Mouse (Mus musculus): Measurements from ENCODE around the gene Asap3. TPM values are rescaled to one million over a fixed set of nuclear protein-coding genes. Genes with fewer than 3 reads are reported as not detected.
A peak's percentile ranks its signal among the peaks of the same experiment; 100 is the strongest.

The Asap3 gene
- polyA plus RNA-seq (2012; rRNA removed) (1.1 and 1.2 TPM in 2 replicates), polyA plus RNA-seq (2014; fragmentation: Nextera tagmentation; extraction: Ambion mirVana) (0.66 and 0.85 TPM in 2 replicates)

DNA sequence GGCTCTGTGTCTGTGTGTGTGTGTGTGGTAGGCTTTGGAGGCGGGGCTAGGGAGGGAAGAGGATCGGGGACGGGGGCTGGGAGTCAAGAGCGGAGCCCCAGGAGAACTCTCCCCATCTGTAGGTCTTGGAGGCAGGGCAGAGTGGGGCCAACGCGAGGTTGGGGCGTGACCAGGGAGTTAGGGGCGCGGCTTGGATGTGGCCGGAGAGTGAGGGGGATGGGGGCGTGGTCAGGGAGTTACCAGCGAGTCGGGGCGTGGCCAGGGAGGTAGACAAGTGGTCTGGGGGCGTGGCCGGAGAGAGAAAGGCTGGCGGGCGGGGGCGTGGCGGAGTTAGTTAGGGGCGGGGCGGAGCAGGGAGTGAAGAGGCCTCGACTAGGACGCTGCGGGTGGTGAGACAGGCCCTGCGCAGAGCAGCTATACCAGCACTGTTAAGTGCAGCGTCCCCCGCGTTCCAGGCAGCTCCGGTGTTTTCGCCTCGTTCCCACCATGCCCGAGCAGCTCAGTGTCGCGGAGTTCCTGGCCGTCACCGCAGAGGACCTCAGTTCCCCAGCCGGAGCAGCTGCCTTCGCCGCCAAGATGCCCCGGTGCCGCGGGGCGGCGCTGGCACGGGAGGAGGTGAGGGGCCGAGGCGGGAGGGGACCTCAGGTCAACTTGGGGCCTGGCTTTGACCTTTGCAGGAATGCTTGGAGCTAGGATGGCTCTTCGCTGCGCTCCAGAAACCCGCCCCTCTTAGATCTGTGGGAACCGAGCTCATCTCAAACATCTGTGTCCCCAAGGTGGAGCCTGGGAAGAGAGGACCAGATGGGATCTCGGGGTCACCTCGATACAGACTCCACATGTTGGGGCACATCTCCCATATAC, at the start of gene Asap3:
Asap3 (plus strand) TSS at position 333 of the 861 bp plus-strand sequence.
- peak within 1 kb of the TSS; percentile 77 for H3K4me2 ChIP-seq (ENCODE audit: low read depth)
- H3K9me3 ChIP-seq (ENCODE audit: control insufficient read depth, low read length): no peaks in the 10 kb centered on the region
- DNase-seq (ENCODE audit: low read depth in 3 of 3, low spot score in 3 of 3) (peak; percentile 75 to 88 (median 76)), ATAC-seq (ENCODE audit: insufficient read depth) (peak; percentile 89)
- H3K36me3 ChIP-seq (replicated peaks; ENCODE audit: control insufficient read depth, insufficient read depth, low read depth): no peaks in the 10 kb centered on the region
- H3K27ac ChIP-seq: no peak within 1 kb of the TSS
- H3K9ac ChIP-seq (replicated peaks): peak within 1 kb of the TSS; percentile 37
- WGBS (ENCODE audit: insufficient replicate concordance): under 1% methylated on average over 50 of the region's 54 CpGs
- peak; percentile 36 for TF ChIP-seq CTCF (IDR thresholded peaks at IDR 0.05; ENCODE audit: low read depth)
- no peak for TF ChIP-seq EP300 (IDR thresholded peaks at IDR 0.05; ENCODE audit: low read depth)
- peaks cover 3 to 14% of the 10 kb centered on the region in 2 experiments for H3K4me1 ChIP-seq (replicated peaks; ENCODE audit: control insufficient read depth in 2 of 2, insufficient read depth in 2 of 2, low read length in 1 of 2)
- H3K27me3 ChIP-seq (ENCODE audit: control insufficient read depth, insufficient read depth, low read length): peaks cover 24% of the 10 kb centered on the region
- H3K4me3 ChIP-seq (ENCODE audit: insufficient read depth in 1 of 2, low read depth in 2 of 2, low read length in 2 of 2): peak within 1 kb of the TSS; percentile 42 to 51

DNA sequence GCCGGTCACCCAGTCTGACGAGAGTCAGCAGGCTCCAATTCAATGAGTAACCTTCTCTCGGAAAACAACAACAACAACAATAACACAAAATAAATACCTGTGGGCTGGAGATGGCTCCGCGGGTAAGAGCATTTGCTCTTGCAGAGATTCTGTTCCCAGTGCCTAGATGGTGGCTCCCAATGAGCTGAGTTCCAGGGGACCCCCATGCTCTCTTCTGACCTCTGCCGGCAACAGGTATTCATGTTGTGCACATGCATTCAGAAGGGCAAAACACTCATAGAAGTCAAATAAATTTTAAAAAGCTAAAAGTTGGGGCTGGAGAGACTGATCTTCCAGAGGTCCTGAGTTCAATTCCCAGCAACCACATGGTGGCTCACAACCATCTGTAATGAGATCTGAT, 47.7 kb upstream of the Asap3 start:
- 59% methylated on average over 6 of the region's 6 CpGs for whole genome bisulfite sequencing (ENCODE audit: insufficient replicate concordance)
- Histone ChIP-seq H3K4me1 (replicated peaks; ENCODE audit: control insufficient read depth in 2 of 2, insufficient read depth in 2 of 2, low read length in 1 of 2) (no peaks in the 10 kb centered on the region), H3K4me3 (ENCODE audit: insufficient read depth in 1 of 2, low read depth in 2 of 2, low read length in 2 of 2) (no peak overlapping the region), H3K9me3 (ENCODE audit: control insufficient read depth, low read length) (no peaks in the 10 kb centered on the region), H3K36me3 (replicated peaks; ENCODE audit: control insufficient read depth, insufficient read depth, low read depth) (no peaks in the 10 kb centered on the region), H3K27me3 (ENCODE audit: control insufficient read depth, insufficient read depth, low read length) (no peaks in the 10 kb centered on the region), H3K4me2 (ENCODE audit: low read depth) (no peak overlapping the region), H3K27ac (no peak overlapping the region), H3K9ac (replicated peaks) (no peak overlapping the region)
- no peak for DNase-seq (ENCODE audit: low read depth in 3 of 3, low spot score in 3 of 3)
- no peak for ATAC-seq (ENCODE audit: insufficient read depth)
- TF ChIP-seq CTCF (IDR thresholded peaks at IDR 0.05; ENCODE audit: low read depth): peak; percentile 17; the same call in 1 of the 2 replicates
- no peak for TF ChIP-seq EP300 (IDR thresholded peaks at IDR 0.05; ENCODE audit: low read depth)

- no peaks in the 10 kb centered on the region for H3K9me3 ChIP-seq (ENCODE audit: control insufficient read depth, low read length)
- no peaks in the 10 kb centered on the region for H3K27me3 ChIP-seq (ENCODE audit: control insufficient read depth, insufficient read depth, low read length)
- DNase-seq (ENCODE audit: low read depth in 3 of 3, low spot score in 3 of 3) (peak in 1 of 3 experiments; percentile 65), ATAC-seq (ENCODE audit: insufficient read depth) (peak; percentile 33; the same call in 1 of the 2 replicates)
- H3K4me1 ChIP-seq (replicated peaks; ENCODE audit: control insufficient read depth in 2 of 2, insufficient read depth in 2 of 2, low read length in 1 of 2): peaks cover 2 to 3% of the 10 kb centered on the region in 2 experiments; a peak in 1 of 4 replicates
- H3K27ac ChIP-seq: no peak overlapping the region
- no peak overlapping the region for H3K4me2 ChIP-seq (ENCODE audit: low read depth)
- 23% methylated on average over 5 of the region's 5 CpGs for WGBS (ENCODE audit: insufficient replicate concordance)
- peak; percentile 98 for TF ChIP-seq CTCF (IDR thresholded peaks at IDR 0.05; ENCODE audit: low read depth)
- TF ChIP-seq EP300 (IDR thresholded peaks at IDR 0.05; ENCODE audit: low read depth): no peak
- no peak overlapping the region for H3K4me3 ChIP-seq (ENCODE audit: insufficient read depth in 1 of 2, low read depth in 2 of 2, low read length in 2 of 2)
- H3K9ac ChIP-seq (replicated peaks): no peak overlapping the region
- no peaks in the 10 kb centered on the region for H3K36me3 ChIP-seq (replicated peaks; ENCODE audit: control insufficient read depth, insufficient read depth, low read depth)
Measured at GRCm38 (mm10) chr4:136159802-136160397, 46.3 kb upstream of the Asap3 start.

DNA sequence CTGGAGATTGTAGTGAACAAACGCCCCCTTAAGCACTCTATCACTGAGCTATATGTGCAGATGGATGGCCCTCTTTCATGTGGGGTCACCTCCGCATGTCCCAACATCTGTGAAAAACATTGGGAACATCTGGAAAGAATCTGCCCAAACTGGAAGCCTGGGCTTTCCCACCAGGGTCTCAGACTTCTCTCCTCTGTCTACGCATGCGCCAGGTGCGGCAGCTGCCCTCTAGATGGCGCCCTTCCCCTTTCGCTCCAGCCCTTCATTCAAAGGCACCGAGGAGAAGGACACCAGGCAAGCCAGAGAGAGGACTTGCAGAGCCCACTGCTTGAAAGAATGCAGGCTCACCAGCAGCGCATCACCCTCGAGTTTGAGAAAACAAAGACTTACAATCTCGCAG, 42.7 kb upstream of the Asap3 start:
- Histone ChIP-seq H3K9me3 (ENCODE audit: control insufficient read depth, low read length) (no peaks in the 10 kb centered on the region), H3K9ac (replicated peaks) (no peak overlapping the region), H3K27me3 (ENCODE audit: control insufficient read depth, insufficient read depth, low read length) (no peaks in the 10 kb centered on the region), H3K27ac (no peak overlapping the region), H3K4me3 (ENCODE audit: insufficient read depth in 1 of 2, low read depth in 2 of 2, low read length in 2 of 2) (no peak overlapping the region), H3K36me3 (replicated peaks; ENCODE audit: control insufficient read depth, insufficient read depth, low read depth) (no peaks in the 10 kb centered on the region), H3K4me2 (ENCODE audit: low read depth) (no peak overlapping the region), H3K4me1 (replicated peaks; ENCODE audit: control insufficient read depth in 2 of 2, insufficient read depth in 2 of 2, low read length in 1 of 2) (peaks cover 2 to 3% of the 10 kb centered on the region in 2 experiments; a peak in 1 of 4 replicates)
- TF ChIP-seq EP300 (IDR thresholded peaks at IDR 0.05; ENCODE audit: low read depth) (no peak), CTCF (IDR thresholded peaks at IDR 0.05; ENCODE audit: low read depth) (peak; percentile 100)
- WGBS (ENCODE audit: insufficient replicate concordance): 2% methylated on average over 11 of the region's 11 CpGs
- ATAC-seq (ENCODE audit: insufficient read depth): peak; percentile 68; the same call in 1 of the 2 replicates
- peak in 1 of 3 experiments; percentile 71 for DNase-seq (ENCODE audit: low read depth in 3 of 3, low spot score in 3 of 3)

DNA sequence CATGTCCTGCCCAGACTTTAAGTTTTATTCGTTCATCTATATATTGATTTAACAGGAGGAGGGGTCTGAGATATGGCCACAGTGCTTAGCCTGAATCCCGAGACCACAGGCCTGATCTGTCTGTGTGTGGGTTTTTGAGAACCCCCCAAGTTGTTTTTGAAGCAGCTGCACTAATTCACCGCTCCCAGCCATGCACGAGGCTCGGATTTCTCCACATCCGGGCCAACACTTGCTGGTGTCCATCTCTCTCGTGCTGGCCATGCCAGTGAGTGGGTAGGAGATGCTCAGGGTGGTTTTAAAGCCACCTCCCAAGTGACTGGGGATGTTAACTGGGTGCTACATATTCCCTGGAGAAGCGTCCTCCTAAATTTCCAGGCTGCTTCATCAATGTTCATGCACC, 41.2 kb upstream of the Asap3 start:
- H3K27ac ChIP-seq: no peak overlapping the region
- no peak overlapping the region for H3K4me3 ChIP-seq (ENCODE audit: insufficient read depth in 1 of 2, low read depth in 2 of 2, low read length in 2 of 2)
- H3K9me3 ChIP-seq (ENCODE audit: control insufficient read depth, low read length): no peaks in the 10 kb centered on the region
- TF ChIP-seq CTCF (IDR thresholded peaks at IDR 0.05; ENCODE audit: low read depth) (no peak), EP300 (IDR thresholded peaks at IDR 0.05; ENCODE audit: low read depth) (no peak)
- no peak overlapping the region for H3K9ac ChIP-seq (replicated peaks)
- WGBS (ENCODE audit: insufficient replicate concordance): 74% methylated on average over 8 of the region's 8 CpGs
- no peaks in the 10 kb centered on the region for H3K36me3 ChIP-seq (replicated peaks; ENCODE audit: control insufficient read depth, insufficient read depth, low read depth)
- no peak for ATAC-seq (ENCODE audit: insufficient read depth)
- DNase-seq (ENCODE audit: low read depth in 3 of 3, low spot score in 3 of 3): no peak
- no peak overlapping the region for H3K4me2 ChIP-seq (ENCODE audit: low read depth)
- H3K4me1 ChIP-seq (replicated peaks; ENCODE audit: control insufficient read depth in 2 of 2, insufficient read depth in 2 of 2, low read length in 1 of 2): peaks cover 2 to 3% of the 10 kb centered on the region in 2 experiments; a peak in 1 of 4 replicates
- H3K27me3 ChIP-seq (ENCODE audit: control insufficient read depth, insufficient read depth, low read length): no peaks in the 10 kb centered on the region

Data from liver, embryonic 14.5 days (tissue).